Mouse (Mus musculus): Measurements from ENCODE around the gene Rab15. TPM values are rescaled to one million over a fixed set of nuclear protein-coding genes. Genes with fewer than 3 reads are reported as not detected.

Gene Rab15
- polyA plus RNA-seq, 1 experiment from 2014 or later, result 1.7 TPM

GRCm38 (mm10) chr12:76853378-76854142 lies 30.9 kb upstream of the Rab15 start:
- no peak overlapping the region for H3K27ac ChIP-seq (ENCODE audit: low read depth, low read length)
- no peaks in the 10 kb centered on the region for H3K27me3 ChIP-seq (replicated peaks; ENCODE audit: control insufficient read depth, insufficient read depth, low read length)
- H3K4me2 ChIP-seq, result no peak overlapping the region
- no peak overlapping the region for H3K9ac ChIP-seq (ENCODE audit: low read depth, low read length)
- ATAC-seq (replicated peaks; ENCODE audit: low FRiP score) (no peak), DNase-seq (ENCODE audit: low spot score) (no peak)
- no peaks in the 10 kb centered on the region for H3K36me3 ChIP-seq (ENCODE audit: control insufficient read depth, insufficient read depth, low read length)
- H3K9me3 ChIP-seq (ENCODE audit: control insufficient read depth, low read length), result no peaks in the 10 kb centered on the region
- peaks cover 7% of the 10 kb centered on the region for H3K4me1 ChIP-seq (replicated peaks; ENCODE audit: control insufficient read depth, insufficient read depth, low read length)
- 86% methylated on average over 1 of the region's 1 CpGs for WGBS
- H3K4me3 ChIP-seq (ENCODE audit: low read depth, low read length), result no peak overlapping the region

GRCm38 (mm10) chr12:76852419-76852818 lies 29.7 kb upstream of the Rab15 start:
- DNase-seq (ENCODE audit: low spot score) (no peak), ATAC-seq (replicated peaks; ENCODE audit: low FRiP score) (no peak)
- Histone ChIP-seq H3K27me3 (replicated peaks; ENCODE audit: control insufficient read depth, insufficient read depth, low read length) (no peaks in the 10 kb centered on the region), H3K27ac (ENCODE audit: low read depth, low read length) (no peak overlapping the region), H3K36me3 (ENCODE audit: control insufficient read depth, insufficient read depth, low read length) (no peaks in the 10 kb centered on the region), H3K9me3 (ENCODE audit: control insufficient read depth, low read length) (no peaks in the 10 kb centered on the region), H3K9ac (ENCODE audit: low read depth, low read length) (no peak overlapping the region), H3K4me3 (ENCODE audit: low read depth, low read length) (no peak overlapping the region), H3K4me2 (no peak overlapping the region), H3K4me1 (replicated peaks; ENCODE audit: control insufficient read depth, insufficient read depth, low read length) (peaks cover 7% of the 10 kb centered on the region)
- WGBS, result 83% methylated on average over 2 of the region's 2 CpGs

- H3K36me3 ChIP-seq (ENCODE audit: control insufficient read depth, insufficient read depth, low read length), result no peaks in the 10 kb centered on the region
- WGBS, result 88% methylated on average over 15 of the region's 15 CpGs
- H3K27ac ChIP-seq (ENCODE audit: low read depth, low read length), result no peak overlapping the region
- no peaks in the 10 kb centered on the region for H3K27me3 ChIP-seq (replicated peaks; ENCODE audit: control insufficient read depth, insufficient read depth, low read length)
- no peaks in the 10 kb centered on the region for H3K9me3 ChIP-seq (ENCODE audit: control insufficient read depth, low read length)
- DNase-seq (ENCODE audit: low spot score) (no peak), ATAC-seq (replicated peaks; ENCODE audit: low FRiP score) (no peak)
- H3K4me1 ChIP-seq (replicated peaks; ENCODE audit: control insufficient read depth, insufficient read depth, low read length), result no peaks in the 10 kb centered on the region
- no peak overlapping the region for H3K4me2 ChIP-seq
- H3K9ac ChIP-seq (ENCODE audit: low read depth, low read length), result no peak overlapping the region
- H3K4me3 ChIP-seq (ENCODE audit: low read depth, low read length), result no peak overlapping the region
These were observed 21.8 kb upstream of the Rab15 start for GRCm38 (mm10) chr12:76844346-76845061.

- no peak overlapping the region for H3K4me2 ChIP-seq
- no peaks in the 10 kb centered on the region for H3K36me3 ChIP-seq (ENCODE audit: control insufficient read depth, insufficient read depth, low read length)
- H3K9me3 ChIP-seq (ENCODE audit: control insufficient read depth, low read length), result no peaks in the 10 kb centered on the region
- no peaks in the 10 kb centered on the region for H3K27me3 ChIP-seq (replicated peaks; ENCODE audit: control insufficient read depth, insufficient read depth, low read length)
- H3K4me1 ChIP-seq (replicated peaks; ENCODE audit: control insufficient read depth, insufficient read depth, low read length), result peaks cover 11% of the 10 kb centered on the region; the same call in 1 of the 2 replicates
- WGBS, result 63% methylated on average over 6 of the region's 6 CpGs
- ATAC-seq (replicated peaks; ENCODE audit: low FRiP score) (no peak), DNase-seq (ENCODE audit: low spot score) (no peak)
- no peak overlapping the region for H3K4me3 ChIP-seq (ENCODE audit: low read depth, low read length)
- no peak overlapping the region for H3K9ac ChIP-seq (ENCODE audit: low read depth, low read length)
- no peak overlapping the region for H3K27ac ChIP-seq (ENCODE audit: low read depth, low read length)
These were observed 17.4 kb upstream of the Rab15 start for GRCm38 (mm10) chr12:76840081-76840480.

- DNase-seq (ENCODE audit: low spot score) (no peak), ATAC-seq (replicated peaks; ENCODE audit: low FRiP score) (no peak)
- Histone ChIP-seq H3K27ac (ENCODE audit: low read depth, low read length) (no peak overlapping the region), H3K4me2 (no peak overlapping the region), H3K4me1 (replicated peaks; ENCODE audit: control insufficient read depth, insufficient read depth, low read length) (peaks cover 11% of the 10 kb centered on the region; the same call in 1 of the 2 replicates), H3K27me3 (replicated peaks; ENCODE audit: control insufficient read depth, insufficient read depth, low read length) (no peaks in the 10 kb centered on the region), H3K9me3 (ENCODE audit: control insufficient read depth, low read length) (no peaks in the 10 kb centered on the region), H3K4me3 (ENCODE audit: low read depth, low read length) (no peak overlapping the region), H3K36me3 (ENCODE audit: control insufficient read depth, insufficient read depth, low read length) (no peaks in the 10 kb centered on the region), H3K9ac (ENCODE audit: low read depth, low read length) (no peak overlapping the region)
- 87% methylated on average over 4 of the region's 4 CpGs for WGBS
These were observed 16.6 kb upstream of the Rab15 start for GRCm38 (mm10) chr12:76839298-76839697.

GRCm38 (mm10) chr12:76837844-76838650 lies 15.3 kb upstream of the Rab15 start:
- Histone ChIP-seq H3K9ac (ENCODE audit: low read depth, low read length) (peak overlapping the region; percentile 79), H3K36me3 (ENCODE audit: control insufficient read depth, insufficient read depth, low read length) (no peaks in the 10 kb centered on the region), H3K27ac (ENCODE audit: low read depth, low read length) (peak overlapping the region; percentile 50; the same call in 1 of the 2 replicates), H3K27me3 (replicated peaks; ENCODE audit: control insufficient read depth, insufficient read depth, low read length) (no peaks in the 10 kb centered on the region), H3K4me2 (peak overlapping the region; percentile 71), H3K4me3 (ENCODE audit: low read depth, low read length) (peak overlapping the region; percentile 76), H3K9me3 (ENCODE audit: control insufficient read depth, low read length) (no peaks in the 10 kb centered on the region), H3K4me1 (replicated peaks; ENCODE audit: control insufficient read depth, insufficient read depth, low read length) (peaks cover 11% of the 10 kb centered on the region; the same call in 1 of the 2 replicates)
- ATAC-seq (replicated peaks; ENCODE audit: low FRiP score) (peak; percentile 39), DNase-seq (ENCODE audit: low spot score) (no peak)
- WGBS, result 10% methylated on average over 21 of the region's 21 CpGs

- peak overlapping the region; percentile 50; the same call in 1 of the 2 replicates for H3K27ac ChIP-seq (ENCODE audit: low read depth, low read length)
- no peaks in the 10 kb centered on the region for H3K36me3 ChIP-seq (ENCODE audit: control insufficient read depth, insufficient read depth, low read length)
- WGBS, result under 1% methylated on average over 43 of the region's 43 CpGs
These were observed 14.6 kb upstream of the Rab15 start for GRCm38 (mm10) chr12:76837101-76837843.

GRCm38 (mm10) chr12:76832704-76833103 lies 10.0 kb upstream of the Rab15 start:
- ATAC-seq (replicated peaks; ENCODE audit: low FRiP score) (no peak), DNase-seq (ENCODE audit: low spot score) (no peak)
- Histone ChIP-seq H3K27ac (ENCODE audit: low read depth, low read length) (no peak overlapping the region), H3K4me3 (ENCODE audit: low read depth, low read length) (no peak overlapping the region), H3K9me3 (ENCODE audit: control insufficient read depth, low read length) (no peaks in the 10 kb centered on the region), H3K9ac (ENCODE audit: low read depth, low read length) (no peak overlapping the region), H3K36me3 (ENCODE audit: control insufficient read depth, insufficient read depth, low read length) (no peaks in the 10 kb centered on the region), H3K27me3 (replicated peaks; ENCODE audit: control insufficient read depth, insufficient read depth, low read length) (no peaks in the 10 kb centered on the region), H3K4me1 (replicated peaks; ENCODE audit: control insufficient read depth, insufficient read depth, low read length) (peaks cover 4% of the 10 kb centered on the region; the same call in 1 of the 2 replicates), H3K4me2 (no peak overlapping the region)
- WGBS, result 4% methylated on average over 3 of the region's 3 CpGs

More at GRCm38 (mm10) chr12:76837101-76837843, 14.6 kb upstream of the Rab15 start:
- Histone ChIP-seq H3K27me3 (replicated peaks; ENCODE audit: control insufficient read depth, insufficient read depth, low read length) (no peaks in the 10 kb centered on the region), H3K9ac (ENCODE audit: low read depth, low read length) (peak overlapping the region; percentile 79), H3K9me3 (ENCODE audit: control insufficient read depth, low read length) (no peaks in the 10 kb centered on the region), H3K4me3 (ENCODE audit: low read depth, low read length) (peak overlapping the region; percentile 76), H3K4me1 (replicated peaks; ENCODE audit: control insufficient read depth, insufficient read depth, low read length) (peaks cover 11% of the 10 kb centered on the region; the same call in 1 of the 2 replicates), H3K4me2 (peak overlapping the region; percentile 71)
- DNase-seq (ENCODE audit: low spot score) (peak; percentile 96), ATAC-seq (replicated peaks; ENCODE audit: low FRiP score) (peak; percentile 99)

All from liver, embryonic 11.5 days (tissue).